Mouse (Mus musculus): Measurements from ENCODE around the gene Shisa9.

Shisa9 gene

GRCm38 (mm10) chr16:12072573-12072972, 88.7 kb downstream of the Shisa9 start:
- no peak for DNase-seq (ENCODE audit: low spot score in 2 of 2)

GRCm38 (mm10) chr16:12076270-12076669, 92.4 kb downstream of the Shisa9 start:
- peak; percentile 19 to 21 for DNase-seq (ENCODE audit: low spot score in 2 of 2)

GRCm38 (mm10) chr16:12076700-12077099, 92.8 kb downstream of the Shisa9 start:
- no peak for DNase-seq (ENCODE audit: low spot score in 2 of 2)

- no peak for DNase-seq (ENCODE audit: low spot score in 2 of 2)
Observed at GRCm38 (mm10) chr16:12083082-12083481, 99.2 kb downstream of the Shisa9 start.

- DNase-seq (ENCODE audit: low spot score in 2 of 2), result no peak
Observed at GRCm38 (mm10) chr16:12090604-12091235, 106.8 kb downstream of the Shisa9 start.

- DNase-seq (ENCODE audit: low spot score in 2 of 2), result no peak
Observed at GRCm38 (mm10) chr16:12093253-12093652, 109.3 kb downstream of the Shisa9 start.

GRCm38 (mm10) chr16:12094784-12095315, 110.9 kb downstream of the Shisa9 start:
- no peak for DNase-seq (ENCODE audit: low spot score in 2 of 2)

GRCm38 (mm10) chr16:12095365-12095764, 111.5 kb downstream of the Shisa9 start:
- DNase-seq (ENCODE audit: low spot score in 2 of 2), result no peak

- DNase-seq (ENCODE audit: low spot score in 2 of 2), result no peak
Observed at GRCm38 (mm10) chr16:12108436-12108835, 124.5 kb downstream of the Shisa9 start.

- DNase-seq (ENCODE audit: low spot score in 2 of 2), result no peak
Observed at GRCm38 (mm10) chr16:12110851-12111437, 127.0 kb downstream of the Shisa9 start.

GRCm38 (mm10) chr16:12114396-12114795, 130.5 kb downstream of the Shisa9 start:
- no peak for DNase-seq (ENCODE audit: low spot score in 2 of 2)

- peak; percentile 55 to 57 for DNase-seq (ENCODE audit: low spot score in 2 of 2)
Observed at GRCm38 (mm10) chr16:12115040-12115856, 131.3 kb downstream of the Shisa9 start.

GRCm38 (mm10) chr16:12116926-12117325, 133.0 kb downstream of the Shisa9 start:
- no peak for DNase-seq (ENCODE audit: low spot score in 2 of 2)

- no peak for DNase-seq (ENCODE audit: low spot score in 2 of 2)
Observed at GRCm38 (mm10) chr16:12119463-12119862, 135.6 kb downstream of the Shisa9 start.

- no peak for DNase-seq (ENCODE audit: low spot score in 2 of 2)
Observed at GRCm38 (mm10) chr16:12129782-12130181, 145.9 kb downstream of the Shisa9 start.

- peak; percentile 12 to 32 for DNase-seq (ENCODE audit: low spot score in 2 of 2)
Observed at GRCm38 (mm10) chr16:12146666-12147065, 162.8 kb downstream of the Shisa9 start.

GRCm38 (mm10) chr16:12151986-12152385, 168.1 kb downstream of the Shisa9 start:
- no peak for DNase-seq (ENCODE audit: low spot score in 2 of 2)

GRCm38 (mm10) chr16:12154476-12154875, 170.6 kb downstream of the Shisa9 start:
- DNase-seq (ENCODE audit: low spot score in 2 of 2), result peak; percentile 30 to 45

GRCm38 (mm10) chr16:12173482-12174041, 189.6 kb downstream of the Shisa9 start:
- no peak for DNase-seq (ENCODE audit: low spot score in 2 of 2)

GRCm38 (mm10) chr16:12178031-12178430, 194.1 kb downstream of the Shisa9 start:
- DNase-seq (ENCODE audit: low spot score in 2 of 2), result no peak

- no peak for DNase-seq (ENCODE audit: low spot score in 2 of 2)
Observed at GRCm38 (mm10) chr16:12189739-12190138, 205.8 kb downstream of the Shisa9 start.

GRCm38 (mm10) chr16:12196841-12197240, 212.9 kb downstream of the Shisa9 start:
- DNase-seq (ENCODE audit: low spot score in 2 of 2), result no peak
